Mouse (Mus musculus): Measurements from ENCODE around the gene Arl5a. TPM values are rescaled to one million over a fixed set of nuclear protein-coding genes. Genes with fewer than 3 reads are reported as not detected.

Arl5a gene
- total and polyA plus RNA-seq, 3 experiments = 10.0 to 33.9 (median 32.5) TPM

DNA sequence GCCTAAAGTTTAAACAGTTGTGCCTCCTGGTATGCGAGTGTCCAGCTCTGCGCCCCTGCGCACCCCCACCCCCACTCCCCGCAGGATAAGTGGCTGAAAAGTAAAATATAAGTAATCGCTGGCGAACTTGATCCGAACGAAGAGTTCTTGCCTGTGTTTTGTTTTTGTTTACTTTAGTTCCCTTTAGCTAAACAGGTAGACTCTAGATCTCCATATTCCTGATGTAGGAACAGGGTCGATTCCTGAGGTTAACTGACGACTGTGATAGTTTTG is 758 bp upstream of the Arl5a start:
- 17% methylated on average over 10 of the region's 10 CpGs for WGBS
- intact Hi-C loops (cut with DNase I) = loop anchor here (5.0 to 10.0 kb wide), 3 partner anchors 317 to 769 kb away; partner anchors contain the start of genes Arl6ip6, Prpf40a, Rif1 and Stam2
- peaks cover 15% of the 10 kb centered on the region for H3K4me1 ChIP-seq (ENCODE audit: control insufficient read depth, insufficient read depth, low read length)

DNA sequence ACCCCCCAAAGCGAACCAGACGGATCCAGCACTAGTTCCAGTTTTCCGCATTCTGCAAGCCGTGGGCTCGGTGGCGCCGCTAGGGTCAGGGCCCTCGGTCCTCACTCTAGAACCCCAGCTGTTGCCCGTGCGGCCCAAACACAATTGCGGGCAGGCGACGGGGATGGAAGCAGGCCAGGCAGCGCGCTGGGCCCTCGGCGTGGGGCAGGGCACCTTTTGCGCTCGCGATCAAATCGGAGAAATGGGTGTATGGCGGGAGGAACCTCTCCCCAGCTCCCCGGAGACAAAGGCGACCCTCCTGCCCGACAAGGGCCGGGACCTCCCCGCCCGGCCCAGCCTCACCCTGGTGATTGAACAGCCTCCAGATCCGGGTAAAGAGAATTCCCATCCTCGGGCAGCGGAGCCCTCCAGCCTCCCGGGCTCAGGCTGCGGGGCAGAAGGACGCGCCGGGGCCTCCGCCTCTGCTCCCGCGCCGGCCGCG is 413 bp downstream of the Arl5a start:
- H3K27me3 ChIP-seq (ENCODE audit: control insufficient read depth, insufficient read depth, low read length) = no peaks in the 10 kb centered on the region
- H3K36me3 ChIP-seq (ENCODE audit: control insufficient read depth, insufficient read depth, low read length) = peaks cover 27% of the 10 kb centered on the region
- DNase-seq = peak in 1 of 2 experiments; percentile 75
- peak overlapping the region; percentile 93 for H3K27ac ChIP-seq
- H3K9ac ChIP-seq (ENCODE audit: low read depth, low read length) = peak overlapping the region; percentile 84
- peaks cover 20% of the 10 kb centered on the region for H3K4me1 ChIP-seq (ENCODE audit: control insufficient read depth, insufficient read depth, low read length)
- intact Hi-C loops (cut with DNase I) = loop anchor here (5.0 to 10.0 kb wide), 4 partner anchors 148 to 771 kb away; partner anchors contain the start of genes Arl6ip6, Prpf40a and Rif1
- peak overlapping the region; percentile 97 for H3K4me3 ChIP-seq
- TF ChIP-seq EP300 (IDR thresholded peaks at IDR 0.05; ENCODE audit: insufficient read depth, low read depth, low read length) (no peak), POLR2A (IDR thresholded peaks at IDR 0.05; ENCODE audit: insufficient read depth, low read depth, low read length) (no peak), CTCF (IDR thresholded peaks at IDR 0.05) (no peak)
- peaks cover 8% of the 10 kb centered on the region for H3K79me2 ChIP-seq (replicated peaks; ENCODE audit: control insufficient read depth, insufficient read depth, low read length)
- under 1% methylated on average over 37 of the region's 42 CpGs for WGBS

More for the DNA sequence above, 758 bp upstream of the Arl5a start:
- H3K27me3 ChIP-seq (ENCODE audit: control insufficient read depth, insufficient read depth, low read length) = no peaks in the 10 kb centered on the region
- TF ChIP-seq CTCF (IDR thresholded peaks at IDR 0.05) (no peak), POLR2A (IDR thresholded peaks at IDR 0.05; ENCODE audit: insufficient read depth, low read depth, low read length) (no peak), EP300 (IDR thresholded peaks at IDR 0.05; ENCODE audit: insufficient read depth, low read depth, low read length) (no peak)
- peaks cover 6% of the 10 kb centered on the region for H3K79me2 ChIP-seq (replicated peaks; ENCODE audit: control insufficient read depth, insufficient read depth, low read length)
- H3K27ac ChIP-seq = peak overlapping the region; percentile 81
- no peak for DNase-seq
- H3K4me3 ChIP-seq = peak overlapping the region; percentile 74
- H3K36me3 ChIP-seq (ENCODE audit: control insufficient read depth, insufficient read depth, low read length) = peaks cover 18% of the 10 kb centered on the region
- H3K9ac ChIP-seq (ENCODE audit: low read depth, low read length) = peak overlapping the region; percentile 88

DNA sequence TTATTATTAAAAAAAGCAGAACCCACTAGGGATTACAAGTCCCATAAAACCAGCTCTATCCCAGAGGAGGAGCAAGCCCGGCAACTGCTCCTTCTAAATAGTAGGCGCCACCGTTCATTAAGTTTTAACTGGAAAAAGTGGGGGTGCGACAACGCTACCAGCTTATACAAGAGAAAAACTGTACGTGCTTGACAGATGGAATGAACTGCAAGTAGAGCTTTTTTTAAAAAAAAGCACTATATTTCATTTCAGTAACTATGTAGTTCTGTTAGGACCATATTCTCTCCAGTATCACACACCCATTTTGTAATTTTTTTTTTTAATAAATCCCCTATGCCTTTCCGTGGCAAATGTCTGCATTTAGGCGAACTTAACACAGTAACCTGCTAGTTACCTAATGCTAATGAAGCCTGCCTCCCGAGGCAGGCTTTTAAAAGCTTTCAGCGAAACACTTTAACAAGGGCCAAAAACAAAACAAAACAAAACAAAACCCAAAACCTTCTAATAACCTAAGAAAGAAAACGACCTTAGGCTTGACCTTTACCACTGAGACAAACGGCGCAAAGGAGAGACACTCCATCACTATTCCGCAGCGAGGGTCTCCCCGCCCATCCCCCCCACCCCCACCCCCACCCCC is 972 bp downstream of the Arl5a start:
- H3K27me3 ChIP-seq (ENCODE audit: control insufficient read depth, insufficient read depth, low read length) = no peaks in the 10 kb centered on the region
- TF ChIP-seq POLR2A (IDR thresholded peaks at IDR 0.05; ENCODE audit: insufficient read depth, low read depth, low read length) (no peak), EP300 (IDR thresholded peaks at IDR 0.05; ENCODE audit: insufficient read depth, low read depth, low read length) (no peak), CTCF (IDR thresholded peaks at IDR 0.05) (no peak)
- H3K4me1 ChIP-seq (ENCODE audit: control insufficient read depth, insufficient read depth, low read length) = peaks cover 24% of the 10 kb centered on the region
- intact Hi-C loops (cut with DNase I) = loop anchor here (5.0 to 10.0 kb wide), 4 partner anchors 149 to 771 kb away; partner anchors contain the start of genes Arl6ip6, Prpf40a and Rif1
- peaks cover 11% of the 10 kb centered on the region for H3K79me2 ChIP-seq (replicated peaks; ENCODE audit: control insufficient read depth, insufficient read depth, low read length)
- peak overlapping the region; percentile 97 for H3K4me3 ChIP-seq
- H3K9ac ChIP-seq (ENCODE audit: low read depth, low read length) = peak overlapping the region; percentile 40; the same call in 1 of the 2 replicates
- peaks cover 31% of the 10 kb centered on the region for H3K36me3 ChIP-seq (ENCODE audit: control insufficient read depth, insufficient read depth, low read length)
- H3K27ac ChIP-seq = peak overlapping the region; percentile 93
- 2% methylated on average over 16 of the region's 16 CpGs for WGBS
- no peak for DNase-seq

DNA sequence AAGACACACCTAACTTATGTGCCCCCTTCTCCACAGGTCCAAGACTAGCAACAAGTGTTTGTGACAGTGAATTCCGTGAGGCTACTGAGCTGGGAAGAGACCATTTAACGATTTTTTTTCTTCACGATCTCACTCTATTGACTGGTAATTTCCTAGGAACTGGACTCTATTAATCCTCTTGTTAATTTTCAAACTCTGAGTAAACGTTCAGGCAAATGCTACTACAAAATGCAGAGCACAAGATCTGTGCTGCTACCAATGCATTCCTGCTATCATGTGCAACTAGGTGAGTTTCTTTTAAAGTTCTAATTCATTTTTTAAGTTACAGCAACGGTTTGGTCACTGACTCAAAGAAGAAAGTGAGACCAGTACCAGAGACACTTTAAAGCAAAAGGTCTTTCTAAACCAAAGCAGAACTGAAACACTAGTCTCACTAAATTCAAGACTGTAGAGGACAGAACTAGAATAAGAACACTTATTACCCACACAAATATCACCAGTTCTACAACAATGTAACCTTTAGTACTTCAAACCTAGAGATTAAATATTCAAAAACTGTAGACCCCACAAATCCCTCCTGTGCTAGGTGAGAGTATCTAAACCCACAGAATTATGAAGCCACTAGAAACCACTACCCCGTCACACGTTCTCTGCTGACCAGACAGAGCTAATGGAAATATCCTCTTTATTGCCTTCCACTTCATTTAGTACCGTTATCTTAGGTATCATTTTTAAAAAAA is 1.7 kb downstream of the Arl5a start:
- no peaks in the 10 kb centered on the region for H3K27me3 ChIP-seq (ENCODE audit: control insufficient read depth, insufficient read depth, low read length)
- H3K79me2 ChIP-seq (replicated peaks; ENCODE audit: control insufficient read depth, insufficient read depth, low read length) = peaks cover 13% of the 10 kb centered on the region
- H3K4me3 ChIP-seq = peak overlapping the region; percentile 97
- intact Hi-C loops (cut with DNase I) = loop anchor here (5.0 to 10.0 kb wide), 4 partner anchors 149 to 772 kb away; partner anchors contain the start of genes Arl6ip6, Prpf40a and Rif1
- H3K27ac ChIP-seq = peak overlapping the region; percentile 93; the same call in 1 of the 2 replicates
- 31% methylated on average over 8 of the region's 8 CpGs for WGBS
- H3K9ac ChIP-seq (ENCODE audit: low read depth, low read length) = peak overlapping the region; percentile 38; the same call in 1 of the 2 replicates
- TF ChIP-seq POLR2A (IDR thresholded peaks at IDR 0.05; ENCODE audit: insufficient read depth, low read depth, low read length) (no peak), EP300 (IDR thresholded peaks at IDR 0.05; ENCODE audit: insufficient read depth, low read depth, low read length) (no peak), CTCF (IDR thresholded peaks at IDR 0.05) (no peak)
- peaks cover 31% of the 10 kb centered on the region for H3K36me3 ChIP-seq (ENCODE audit: control insufficient read depth, insufficient read depth, low read length)
- H3K4me1 ChIP-seq (ENCODE audit: control insufficient read depth, insufficient read depth, low read length) = peaks cover 24% of the 10 kb centered on the region
- no peak for DNase-seq

DNA sequence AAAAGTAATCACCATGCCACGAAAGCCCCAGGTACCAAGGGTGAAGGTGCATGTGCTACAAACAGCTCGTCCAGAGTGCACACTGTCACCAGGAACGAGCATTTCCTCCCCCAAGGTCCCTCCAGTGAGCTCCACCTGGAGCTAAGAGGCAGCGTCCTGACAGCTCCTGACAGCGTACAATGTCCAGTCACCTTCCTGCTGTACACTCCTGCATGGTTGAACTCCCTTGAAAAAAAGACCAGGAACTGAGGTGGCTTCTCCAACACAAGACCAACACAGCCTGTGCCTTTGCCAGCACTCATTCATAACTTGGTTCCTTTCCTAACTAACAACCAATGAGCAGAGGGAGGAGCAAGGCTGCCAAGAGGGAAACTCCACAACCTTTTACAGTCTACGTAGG is 3.5 kb downstream of the Arl5a start:
- 0 out of 2 replicates have a peak overlapping the region, but pooled peaks have one; percentile 20 for H3K9ac ChIP-seq (ENCODE audit: low read depth, low read length)
- H3K4me3 ChIP-seq = no peak overlapping the region
- TF ChIP-seq CTCF (IDR thresholded peaks at IDR 0.05) (no peak), EP300 (IDR thresholded peaks at IDR 0.05; ENCODE audit: insufficient read depth, low read depth, low read length) (no peak), POLR2A (IDR thresholded peaks at IDR 0.05; ENCODE audit: insufficient read depth, low read depth, low read length) (no peak)
- no peaks in the 10 kb centered on the region for H3K27me3 ChIP-seq (ENCODE audit: control insufficient read depth, insufficient read depth, low read length)
- DNase-seq = no peak
- no peak overlapping the region for H3K27ac ChIP-seq
- H3K4me1 ChIP-seq (ENCODE audit: control insufficient read depth, insufficient read depth, low read length) = peaks cover 25% of the 10 kb centered on the region
- intact Hi-C loops (cut with DNase I) = loop anchor here (5.0 to 10.0 kb wide), 4 partner anchors 151 to 774 kb away; partner anchors contain the start of genes Arl6ip6, Prpf40a and Rif1
- peaks cover 31% of the 10 kb centered on the region for H3K36me3 ChIP-seq (ENCODE audit: control insufficient read depth, insufficient read depth, low read length)
- peaks cover 13% of the 10 kb centered on the region for H3K79me2 ChIP-seq (replicated peaks; ENCODE audit: control insufficient read depth, insufficient read depth, low read length)
- 17% methylated on average over 6 of the region's 6 CpGs for WGBS
